Mouse (Mus musculus) limb, embryonic 14.5 days (tissue): ENCODE results near the gene Lin7b. TPM values are rescaled to one million over a fixed set of nuclear protein-coding genes. Genes with fewer than 3 reads are reported as not detected.
"Not testable (repeated sequence)": the region's sequence is repeated elsewhere in the genome, so short reads cannot be mapped to it uniquely, and the experiment has no call there.

ENCODE experiments used
- ATAC-seq: fragments of 200-750 bp; cut with Nextera tagmentation; 2 replicates; pipeline ENCODE4 v1.8.0; 2017; ENCODE audit warnings: low read depth, moderate number of reproducible peaks, moderate TSS enrichment; ENCODE audit not compliant: low FRiP score
- DNase-seq: peaks from one replicate; pipeline ENCODE4 v3.0.0-alpha.2; 2015; ENCODE audit warnings: low spot score
- H3K27ac ChIP-seq: fragments of 300-500 bp; sonication (generic); replicated peaks from 2 replicates; pipeline ENCODE4 v1.5.1; 2014; ENCODE audit warnings: low read depth, mild to moderate bottlenecking, low read length, moderate library complexity, mixed read lengths
- H3K27me3 ChIP-seq: fragments of 300-500 bp; sonication (generic); 2 replicates; pipeline ENCODE4 v1.6.1; 2014; ENCODE audit warnings: low read length, mixed read lengths; ENCODE audit not compliant: control insufficient read depth, insufficient read depth
- H3K36me3 ChIP-seq: fragments of 300-500 bp; sonication (generic); 2 replicates; pipeline ENCODE4 v1.6.1; 2014; ENCODE audit warnings: mild to moderate bottlenecking, low read length, moderate library complexity, mixed read lengths; ENCODE audit not compliant: control insufficient read depth, insufficient read depth
- H3K4me1 ChIP-seq: fragments of 300-500 bp; sonication (generic); 2 replicates; pipeline ENCODE4 v1.6.1; 2014; ENCODE audit warnings: antibody characterized with exemption, low read length, mixed read lengths; ENCODE audit not compliant: control insufficient read depth, insufficient read depth
- H3K4me2 ChIP-seq: fragments of 300-500 bp; sonication (generic); replicated peaks from 2 replicates; pipeline ENCODE4 v1.6.1; 2014; ENCODE audit warnings: low read depth, mild to moderate bottlenecking, low read length, moderate library complexity; ENCODE audit not compliant: severe bottlenecking
- H3K4me3 ChIP-seq: fragments of 300-500 bp; sonication (generic); replicated peaks from 2 replicates; pipeline ENCODE4 v1.5.1; 2014; ENCODE audit warnings: low read length
- H3K9ac ChIP-seq: fragments of 300-500 bp; sonication (generic); 2 replicates; pipeline ENCODE4 v1.6.1; 2014; ENCODE audit warnings: mild to moderate bottlenecking, low read depth, low read length, moderate library complexity; ENCODE audit not compliant: severe bottlenecking
- H3K9me3 ChIP-seq: fragments of 300-500 bp; sonication (generic); 2 replicates; pipeline ENCODE4 v1.6.1; 2016; ENCODE audit warnings: low read length; ENCODE audit not compliant: control insufficient read depth
- POLR2A ChIP-seq: fragments of 200-500 bp; IDR thresholded peaks from 2 replicates; pipeline ENCODE4 v1.8.0; 2012; ENCODE audit warnings: inconsistent platforms, mild to moderate bottlenecking, moderate library complexity, borderline replicate concordance; ENCODE audit not compliant: insufficient read depth, insufficient read length; ENCODE audit errors: extremely low read depth
- WGBS: fragments of 180-500 bp; shearing (Covaris S2); extraction: QIAGEN DNeasy Blood & Tissue Kit; methylation state at CpG from one replicate; pipeline ENCODE4 v1.1.7; 2014; 5-methylcytosine and 5-hydroxymethylcytosine counted together
- polyA plus RNA-seq, 2 experiments: library from polyadenylated mRNA; depleted of rRNA in 1 of 2; stranded (reverse) in 1 of 2; unstranded in 1 of 2; fragments of >200 nt; fragmentation: Nextera tagmentation in 1 of 2; extraction: Ambion mirVana in 1 of 2; gene quantifications; 2 replicates each; pipeline versions ENCODE4 v1.2.1 to v1.2.3; 2012 to 2014

Lin7b gene
- polyA plus RNA-seq, 2 experiments = 1.7 to 4.7 TPM

DNA sequence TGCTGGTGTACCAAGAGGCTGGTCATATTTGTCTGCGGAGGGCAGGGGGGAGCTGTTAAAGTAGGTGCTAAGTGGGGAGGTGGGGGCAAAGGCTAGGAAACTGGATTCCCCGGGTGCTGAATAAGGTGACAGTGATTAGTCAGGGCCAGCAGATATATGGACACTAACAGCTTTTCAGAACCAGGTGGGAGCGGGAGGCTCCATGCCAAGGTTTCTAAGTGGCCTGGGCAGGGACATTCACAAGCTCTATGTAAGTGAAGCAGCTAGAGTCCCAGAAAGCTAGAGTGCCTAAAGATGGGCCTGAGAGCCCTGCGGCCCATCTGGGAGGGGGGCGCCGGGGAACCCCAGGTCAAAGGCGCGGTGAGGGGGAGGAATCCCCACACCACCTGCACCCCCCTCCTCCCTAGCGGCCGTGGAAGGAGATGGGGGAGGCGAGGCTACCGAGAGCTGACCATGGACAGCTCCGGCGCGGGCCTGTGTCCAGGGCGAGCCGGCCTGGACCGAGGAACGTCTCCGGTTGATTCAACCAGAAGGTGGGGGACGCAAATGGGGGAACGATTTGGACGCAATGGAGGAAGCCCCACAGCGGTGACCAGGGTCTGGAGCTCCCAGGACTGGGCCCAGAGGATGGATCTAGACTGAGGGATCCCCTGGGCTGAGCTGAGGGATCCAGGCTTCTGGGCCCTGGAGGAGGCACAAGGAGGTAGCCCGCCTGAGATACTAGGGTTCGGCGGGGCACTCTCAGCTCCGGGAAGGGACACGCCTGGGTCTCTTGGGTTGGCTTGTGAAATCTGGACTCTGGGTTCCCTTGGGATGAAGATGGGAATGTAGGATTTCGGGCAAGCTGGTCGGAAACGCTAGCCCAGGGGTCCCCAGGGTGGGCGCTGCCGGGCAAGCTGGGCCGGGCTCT lies 4.4 kb downstream of the Lin7b start:
- peaks cover 16% of the 10 kb centered on the region for H3K4me1 ChIP-seq
- H3K9ac ChIP-seq = peak overlapping the region; percentile 69
- 4% methylated on average over 31 of the region's 35 CpGs for WGBS
- no peaks in the 10 kb centered on the region for H3K36me3 ChIP-seq
- peaks cover 63% of the 10 kb centered on the region for H3K27me3 ChIP-seq
- TF ChIP-seq POLR2A = no peak
- no peaks in the 10 kb centered on the region for H3K9me3 ChIP-seq
- ATAC-seq = no peak
- H3K27ac ChIP-seq = no peak overlapping the region
- H3K4me2 ChIP-seq = peak overlapping the region; percentile 97
- peak; percentile 44 for DNase-seq
- peak overlapping the region; percentile 66 for H3K4me3 ChIP-seq

DNA sequence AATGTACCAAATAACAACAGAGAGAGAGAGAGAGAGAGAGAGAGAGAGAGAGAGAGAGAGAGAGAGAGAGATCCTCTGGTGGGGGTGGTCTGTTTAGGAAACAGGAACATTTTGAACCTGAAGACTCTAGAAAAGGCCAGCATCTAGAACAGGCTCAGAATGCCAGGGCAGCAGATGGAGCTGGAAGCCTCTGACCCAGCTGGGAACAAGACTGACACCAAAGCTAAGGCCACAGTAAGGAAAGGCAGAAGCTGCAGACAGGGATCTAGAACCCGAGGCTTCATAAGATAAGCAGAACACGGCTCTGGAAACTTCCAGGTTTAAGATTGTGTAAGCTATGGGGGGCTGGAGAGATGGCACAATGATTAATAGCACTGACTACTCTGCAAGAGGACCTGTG lies 6.4 kb downstream of the Lin7b start:
- no peak for ATAC-seq
- no peak for DNase-seq
- WGBS = 69% methylated on average over 2 of the region's 2 CpGs
- H3K4me1 ChIP-seq = peaks cover 11% of the 10 kb centered on the region
- H3K4me3 ChIP-seq = no peak overlapping the region
- no peaks in the 10 kb centered on the region for H3K9me3 ChIP-seq
- H3K27me3 ChIP-seq = peaks cover 63% of the 10 kb centered on the region
- no peak overlapping the region for H3K27ac ChIP-seq
- H3K36me3 ChIP-seq = no peaks in the 10 kb centered on the region
- no peak for TF ChIP-seq POLR2A
- H3K9ac ChIP-seq = no peak overlapping the region
- H3K4me2 ChIP-seq = no peak overlapping the region

DNA sequence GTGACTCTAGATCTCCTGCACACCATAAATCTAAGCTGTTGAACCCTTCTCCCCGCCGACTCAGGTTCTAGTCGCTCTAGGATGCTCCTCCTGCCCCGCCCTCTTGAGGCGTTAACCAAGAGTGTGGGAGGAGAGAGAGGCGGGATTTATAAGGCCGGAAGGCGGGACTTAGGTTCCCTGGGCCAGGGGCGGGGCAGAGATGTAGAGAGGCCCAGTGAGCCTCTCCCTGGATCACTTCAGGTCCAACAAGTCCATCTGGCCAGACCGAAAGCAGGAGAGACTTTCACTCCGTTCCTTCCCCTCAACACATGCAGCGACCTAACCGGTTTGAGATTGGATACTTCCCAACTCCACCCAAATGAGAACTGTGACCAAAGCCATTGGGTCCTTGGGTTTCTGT lies 7.6 kb downstream of the Lin7b start:
- H3K9me3 ChIP-seq = no peaks in the 10 kb centered on the region
- H3K4me2 ChIP-seq = no peak overlapping the region
- 5% methylated on average over 13 of the region's 13 CpGs for WGBS
- H3K36me3 ChIP-seq = no peaks in the 10 kb centered on the region
- no peak overlapping the region for H3K9ac ChIP-seq
- peaks cover 11% of the 10 kb centered on the region for H3K4me1 ChIP-seq
- H3K4me3 ChIP-seq = no peak overlapping the region
- no peak overlapping the region for H3K27ac ChIP-seq
- H3K27me3 ChIP-seq = peaks cover 59% of the 10 kb centered on the region
- no peak for ATAC-seq
- TF ChIP-seq POLR2A = no peak
- peak; percentile 66 for DNase-seq

DNA sequence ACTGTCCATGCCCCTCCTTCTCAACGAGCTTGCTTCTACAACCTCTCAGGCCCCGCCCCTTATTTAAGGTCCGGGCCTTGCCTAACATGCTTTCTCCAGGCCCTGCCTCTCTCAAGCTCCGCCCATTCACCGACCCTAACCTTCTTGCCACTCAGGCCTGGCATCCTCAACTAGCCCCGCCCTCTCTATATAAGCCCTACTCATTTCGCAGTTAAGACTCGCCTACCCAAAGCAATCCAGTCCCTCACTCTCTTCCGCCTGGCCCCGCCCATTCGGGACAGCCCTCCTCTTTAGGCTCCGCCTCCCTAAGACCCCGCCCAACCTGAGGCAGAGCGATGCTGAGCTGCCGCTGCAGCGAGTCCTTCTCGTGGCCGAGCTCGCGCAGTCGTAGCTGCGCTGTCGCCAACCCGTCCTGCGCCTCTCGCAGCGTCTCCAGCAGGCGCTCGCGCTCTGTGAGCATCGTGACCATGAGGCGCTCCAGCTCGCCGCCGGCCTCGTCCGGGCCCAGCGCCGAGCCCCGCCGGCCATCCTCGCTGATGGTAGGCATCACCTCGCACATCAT lies 9.1 kb downstream of the Lin7b start:
- peaks cover 59% of the 10 kb centered on the region for H3K27me3 ChIP-seq
- no peak overlapping the region for H3K27ac ChIP-seq
- peak overlapping the region; percentile 46 for H3K4me3 ChIP-seq
- H3K36me3 ChIP-seq = no peaks in the 10 kb centered on the region
- H3K9ac ChIP-seq = peak overlapping the region; percentile 60
- peak overlapping the region; percentile 85 for H3K4me2 ChIP-seq
- ATAC-seq (peak; percentile 80), DNase-seq (peak; percentile 70)
- peaks cover 10% of the 10 kb centered on the region for H3K4me1 ChIP-seq
- 0 out of 2 replicates have a peak, but pooled peaks have one; percentile 22 for TF ChIP-seq POLR2A
- WGBS = under 1% methylated on average over 43 of the region's 43 CpGs
- H3K9me3 ChIP-seq = no peaks in the 10 kb centered on the region

DNA sequence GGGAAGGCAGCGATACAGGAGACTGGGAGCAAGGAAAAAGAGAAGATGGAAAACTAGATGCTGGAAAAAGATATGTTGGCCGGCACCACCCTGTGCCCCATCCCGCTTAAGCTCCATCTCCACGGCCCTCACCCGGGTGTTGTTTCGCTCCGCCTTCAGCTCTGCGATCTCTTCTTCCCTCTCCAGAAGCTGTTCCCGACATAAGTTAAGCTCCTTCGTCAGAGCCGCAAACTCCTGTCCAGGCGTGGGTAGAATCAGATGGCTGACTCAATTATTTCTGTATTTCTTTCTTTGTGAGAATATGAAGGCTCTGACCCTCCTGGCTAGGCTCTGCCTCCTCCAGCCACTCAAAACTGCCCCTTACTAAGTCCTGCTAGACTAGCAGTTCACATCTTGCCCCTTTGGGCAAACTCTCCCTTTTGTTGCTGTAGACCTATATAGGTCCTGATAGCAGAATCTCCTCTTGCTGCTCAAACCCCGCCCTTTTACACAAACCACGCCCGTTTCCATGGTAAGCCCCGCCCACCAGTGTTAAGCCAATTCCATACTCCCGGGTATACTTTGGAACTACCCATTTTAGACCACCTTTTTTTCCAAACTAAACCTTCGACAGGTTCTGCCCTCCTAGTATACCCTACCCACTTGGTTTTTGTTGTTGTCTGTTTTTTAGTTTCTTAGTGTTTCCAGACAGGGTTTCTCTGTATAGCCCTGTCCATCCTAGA lies 9.8 kb downstream of the Lin7b start:
- Histone ChIP-seq H3K27me3 (peaks cover 53% of the 10 kb centered on the region), H3K4me3 (peak overlapping the region; percentile 46; the same call in 1 of the 2 replicates), H3K27ac (no peak overlapping the region), H3K4me2 (peak overlapping the region; percentile 85; the same call in 1 of the 2 replicates), H3K4me1 (peaks cover 4% of the 10 kb centered on the region; the same call in 1 of the 2 replicates), H3K9me3 (no peaks in the 10 kb centered on the region), H3K9ac (no peak overlapping the region), H3K36me3 (no peaks in the 10 kb centered on the region)
- ATAC-seq = no peak
- no peak for TF ChIP-seq POLR2A
- 47% methylated on average over 18 of the region's 18 CpGs for WGBS
- DNase-seq = no peak

DNA sequence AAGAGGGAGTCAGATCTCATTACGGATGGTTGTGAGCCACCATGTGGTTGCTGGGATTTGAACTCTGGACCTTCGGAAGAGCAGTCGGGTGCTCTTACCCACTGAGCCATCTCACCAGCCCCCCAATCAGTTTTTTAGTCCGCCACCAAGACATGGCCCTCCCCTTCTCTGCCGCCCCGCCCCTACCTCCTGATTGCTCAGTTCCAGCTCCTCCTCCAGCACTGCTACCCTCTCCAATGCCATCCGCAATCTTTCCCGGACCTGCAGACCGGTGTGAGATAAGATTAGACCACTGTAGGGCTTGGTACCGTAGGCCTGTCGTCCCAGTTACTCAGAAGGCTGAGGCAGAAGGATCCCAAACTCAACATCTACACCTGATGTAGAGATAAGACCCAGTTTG lies 11.3 kb downstream of the Lin7b start:
- not testable (repeated sequence) for H3K4me1 ChIP-seq, H3K36me3 ChIP-seq, DNase-seq, H3K4me3 ChIP-seq, H3K4me2 ChIP-seq, H3K27ac ChIP-seq, ATAC-seq, H3K9ac ChIP-seq, H3K9me3 ChIP-seq
- WGBS = 56% methylated on average over 10 of the region's 11 CpGs
- H3K27me3 ChIP-seq = peaks cover 40% of the 10 kb centered on the region
